ENCODE assay signal across 8 mouse cellular contexts in the genomic region with DNA sequence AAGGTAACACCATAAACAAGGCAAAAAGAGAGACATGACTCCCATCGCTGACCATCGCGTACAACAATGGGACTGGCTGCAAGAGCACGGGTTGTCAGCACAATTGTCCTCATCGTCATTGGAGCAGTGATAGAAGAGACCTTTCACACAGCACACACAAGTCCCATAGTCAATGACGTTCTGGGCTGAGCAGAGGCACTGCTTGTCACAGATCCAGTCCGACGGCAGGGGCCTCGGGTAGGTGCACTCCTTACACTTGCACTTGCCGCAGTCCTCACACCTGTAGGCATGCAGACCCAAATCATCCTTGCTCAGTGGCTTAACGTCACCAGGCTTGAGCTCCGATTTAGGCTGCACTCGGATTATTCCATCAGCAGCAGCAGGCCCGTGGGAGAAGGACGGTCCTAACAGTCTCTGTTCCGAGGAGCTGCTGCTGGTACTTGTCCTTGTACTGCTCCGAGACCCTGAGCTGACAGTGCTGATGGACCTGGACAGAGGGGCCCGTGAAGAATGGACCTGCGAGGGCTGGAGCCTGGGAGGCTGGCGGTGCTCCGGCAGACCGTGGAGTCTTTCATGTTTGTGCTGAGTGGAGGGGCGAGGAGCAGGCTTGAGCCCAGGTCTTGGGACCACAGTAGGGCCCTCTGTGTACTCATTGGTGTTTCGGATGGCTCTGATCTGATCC. TPM values are rescaled to one million over a fixed set of nuclear protein-coding genes. Genes with fewer than 3 reads are reported as not detected.
DNase-seq lines count a peak whose midpoint lies in the region; ATAC-seq lines count a peak whose summit lies in the region.

No protein-coding gene starts in this region.

- H3K4me1 ChIP-seq in intestine, embryonic 14.5 days (replicated peaks; ENCODE audit: control insufficient read depth, insufficient read depth, low read length) = peaks cover 21% of the 10 kb centered on the region
- H3K4me1 ChIP-seq in limb, embryonic 13.5 days = peaks cover 33% of the 10 kb centered on the region
- H3K4me1 ChIP-seq in neural tube, embryonic 13.5 days (replicated peaks) = peaks cover 32% of the 10 kb centered on the region

- peak; percentile 92 for DNase-seq in heart, adult 11 months
- DNase-seq in heart, postnatal 25 days (ENCODE audit: low spot score) = no peak
- DNase-seq in cerebellum, adult 18-20 months = peak; percentile 49 to 66
- DNase-seq in frontal cortex, postnatal 25 days (ENCODE audit: low spot score in 2 of 2) = peak; percentile 23 to 32
- DNase-seq in intestine, embryonic 14.5 days (ENCODE audit: low spot score) = peak; percentile 66
- no peak for DNase-seq in yolk sac, embryonic 10.5 days (ENCODE audit: low spot score)

- no peaks in the 10 kb centered on the region for H3K9me3 ChIP-seq in intestine, embryonic 14.5 days (ENCODE audit: control insufficient read depth, low read length)
- no peaks in the 10 kb centered on the region for H3K9me3 ChIP-seq in limb, embryonic 13.5 days
- no peaks in the 10 kb centered on the region for H3K9me3 ChIP-seq in neural tube, embryonic 13.5 days

- 58% methylated on average over 24 of the region's 24 CpGs for WGBS in intestine, embryonic 14.5 days
- 27% methylated on average over 24 of the region's 24 CpGs for WGBS in limb, embryonic 13.5 days
- 25% methylated on average over 24 of the region's 24 CpGs for whole genome bisulfite sequencing in neural tube, embryonic 13.5 days

- peak overlapping the region; percentile 66 for H3K4me2 ChIP-seq in intestine, embryonic 14.5 days (ENCODE audit: low read length)
- peak overlapping the region; percentile 82 for H3K4me2 ChIP-seq in limb, embryonic 13.5 days (replicated peaks)
- peak overlapping the region; percentile 98 for H3K4me2 ChIP-seq in neural tube, embryonic 13.5 days

- no peaks in the 10 kb centered on the region for H3K27me3 ChIP-seq in intestine, embryonic 14.5 days (replicated peaks; ENCODE audit: control insufficient read depth, insufficient read depth, low read length)
- H3K27me3 ChIP-seq in limb, embryonic 13.5 days = no peaks in the 10 kb centered on the region
- no peaks in the 10 kb centered on the region for H3K27me3 ChIP-seq in neural tube, embryonic 13.5 days

- peaks cover 18% of the 10 kb centered on the region for H3K36me3 ChIP-seq in intestine, embryonic 14.5 days (ENCODE audit: control insufficient read depth, insufficient read depth, low read length)
- peaks cover 33% of the 10 kb centered on the region for H3K36me3 ChIP-seq in limb, embryonic 13.5 days
- H3K36me3 ChIP-seq in neural tube, embryonic 13.5 days = peaks cover 11% of the 10 kb centered on the region; the same call in 1 of the 2 replicates

- peak overlapping the region; percentile 97 for H3K4me3 ChIP-seq in intestine, embryonic 14.5 days (ENCODE audit: low read depth, low read length)
- H3K4me3 ChIP-seq in limb, embryonic 13.5 days = peak overlapping the region; percentile 96
- H3K4me3 ChIP-seq in neural tube, embryonic 13.5 days = peak overlapping the region; percentile 87

- H3K27ac ChIP-seq in intestine, embryonic 14.5 days (ENCODE audit: low read depth) = no peak overlapping the region; the same call in 1 of the 2 replicates
- peak overlapping the region; percentile 74 for H3K27ac ChIP-seq in limb, embryonic 13.5 days
- H3K27ac ChIP-seq in neural tube, embryonic 13.5 days (replicated peaks) = 0 out of 2 replicates have a peak overlapping the region, but pooled peaks have one; percentile 14

- H3K9ac ChIP-seq in intestine, embryonic 14.5 days (ENCODE audit: low read length) = peak overlapping the region; percentile 99
- peak overlapping the region; percentile 100 for H3K9ac ChIP-seq in limb, embryonic 13.5 days
- H3K9ac ChIP-seq in neural tube, embryonic 13.5 days = peak overlapping the region; percentile 91

- intact Hi-C loops in heart, postnatal 25 days (cut with DNase I) = loop anchor here (10.0 kb wide), 3 partner anchors 218 to 718 kb away; partner anchors contain the start of gene Rbm26

- ATAC-seq in intestine, embryonic 14.5 days (replicated peaks; ENCODE audit: low FRiP score, low TSS enrichment, low read depth) = no peak
- ATAC-seq in limb, embryonic 13.5 days (ENCODE audit: low FRiP score, low read depth) = no peak
- ATAC-seq in neural tube, embryonic 13.5 days (ENCODE audit: low read depth) = no peak

RNA-seq across cellular contexts. Expression of gene Spry2, which starts 3.5 kb away (rescaled TPM):
- 10 to 100 TPM; 28.7 to 29.0 TPM for total RNA-seq in heart, postnatal 25 days (2021)
- polyA plus RNA-seq in intestine, embryonic 14.5 days (2014; fragmentation: Nextera tagmentation; extraction: Ambion mirVana) = 48.3 and 50.0 TPM in 2 replicates
- polyA plus RNA-seq in limb, embryonic 13.5 days (2015; fragmentation: Nextera tagmentation; extraction: Ambion mirVana) = 97.7 and 98.7 TPM in 2 replicates
- 37.1 and 40.5 TPM in 2 replicates for polyA plus RNA-seq in neural tube, embryonic 13.5 days (2015; fragmentation: Nextera tagmentation; extraction: Ambion mirVana)

Comparison
In these comparisons a context has a peak if more than half of its experiments do, and no peak if none do; other contexts are left out.
1. DNase-seq: peak in heart, adult 11 months (single experiment), cerebellum, adult 18-20 months (2 of 2), frontal cortex, postnatal 25 days (2 of 2) and intestine, embryonic 14.5 days (single experiment); none in heart, postnatal 25 days (single experiment) and yolk sac, embryonic 10.5 days (single experiment).
2. Peak in every context shown above with its lines, with median percentiles within 50 percentile points of each other: H3K4me2 ChIP-seq, H3K4me3 ChIP-seq and H3K9ac ChIP-seq.